Mouse (Mus musculus) embryonic facial prominence, embryonic 15.5 days (tissue): ENCODE results near the gene Dscam. TPM values are rescaled to one million over a fixed set of nuclear protein-coding genes. Genes with fewer than 3 reads are reported as not detected.

Experiments used
- ATAC-seq: fragments of 200-750 bp; cut with Nextera tagmentation; 2 replicates; pipeline ENCODE4 v1.8.0; 2017; ENCODE audit warnings: low read depth, moderate TSS enrichment; ENCODE audit not compliant: insufficient number of reproducible peaks, low FRiP score, low TSS enrichment
- H3K27ac ChIP-seq: fragments of 300-500 bp; sonication (generic); replicated peaks from 2 replicates; pipeline ENCODE4 v1.5.1; 2015; ENCODE audit warnings: mild to moderate bottlenecking, inconsistent platforms
- H3K27me3 ChIP-seq: fragments of 300-500 bp; sonication (generic); 2 replicates; pipeline ENCODE4 v1.6.1; 2015; ENCODE audit warnings: inconsistent platforms
- H3K36me3 ChIP-seq: fragments of 300-500 bp; sonication (generic); 2 replicates; pipeline ENCODE4 v1.6.1; 2015; ENCODE audit warnings: mild to moderate bottlenecking, inconsistent platforms
- H3K4me1 ChIP-seq: fragments of 300-500 bp; sonication (generic); 2 replicates; pipeline ENCODE4 v1.6.1; 2015; ENCODE audit warnings: inconsistent platforms
- H3K4me2 ChIP-seq: fragments of 300-500 bp; sonication (generic); replicated peaks from 2 replicates; pipeline ENCODE4 v1.6.1; 2015; ENCODE audit warnings: mild to moderate bottlenecking, inconsistent platforms
- H3K4me3 ChIP-seq: fragments of 300-500 bp; sonication (generic); replicated peaks from 2 replicates; pipeline ENCODE4 v1.5.1; 2015; ENCODE audit warnings: mild to moderate bottlenecking, inconsistent platforms
- H3K9ac ChIP-seq: fragments of 300-500 bp; sonication (generic); 2 replicates; pipeline ENCODE4 v1.6.1; 2015; ENCODE audit warnings: inconsistent platforms
- H3K9me3 ChIP-seq: fragments of 300-500 bp; sonication (generic); replicated peaks from 2 replicates; pipeline ENCODE4 v1.6.1; 2016; ENCODE audit warnings: inconsistent platforms
- WGBS: fragments of 180-500 bp; shearing (Covaris S2); methylation state at CpG from one replicate; pipeline ENCODE4 v1.1.7; 2015; 5-methylcytosine and 5-hydroxymethylcytosine counted together
- polyA plus RNA-seq: library from polyadenylated mRNA; unstranded; fragments of >200 nt; fragmentation: Nextera tagmentation; extraction: Ambion mirVana; gene quantifications from 2 replicates; pipeline ENCODE4 v1.2.1, GENCODE M21; 2015

Dscam gene
- polyA plus RNA-seq, 1 experiment from 2014 or later = 0.31 TPM

GRCm38 (mm10) chr16:96995858-96996257 lies 174.7 kb downstream of the Dscam start:
- Histone ChIP-seq H3K4me3 (no peak overlapping the region), H3K9me3 (no peaks in the 10 kb centered on the region), H3K4me2 (no peak overlapping the region), H3K4me1 (no peaks in the 10 kb centered on the region), H3K27me3 (no peaks in the 10 kb centered on the region), H3K27ac (no peak overlapping the region), H3K9ac (no peak overlapping the region), H3K36me3 (no peaks in the 10 kb centered on the region)
- ATAC-seq = no peak
- WGBS = 69% methylated on average over 4 of the region's 4 CpGs

GRCm38 (mm10) chr16:96987396-96987795 lies 183.2 kb downstream of the Dscam start:
- Histone ChIP-seq H3K27ac (no peak overlapping the region), H3K9me3 (no peaks in the 10 kb centered on the region), H3K4me2 (no peak overlapping the region), H3K27me3 (no peaks in the 10 kb centered on the region), H3K4me1 (no peaks in the 10 kb centered on the region), H3K9ac (no peak overlapping the region), H3K36me3 (no peaks in the 10 kb centered on the region), H3K4me3 (no peak overlapping the region)
- no peak for ATAC-seq
- 68% methylated on average over 2 of the region's 2 CpGs for WGBS

GRCm38 (mm10) chr16:96973300-96973699 lies 197.3 kb downstream of the Dscam start:
- H3K9ac ChIP-seq = no peak overlapping the region
- H3K4me1 ChIP-seq = no peaks in the 10 kb centered on the region
- no peak overlapping the region for H3K27ac ChIP-seq
- no peaks in the 10 kb centered on the region for H3K27me3 ChIP-seq
- no peak for ATAC-seq
- 59% methylated on average over 7 of the region's 7 CpGs for WGBS
- H3K9me3 ChIP-seq = no peaks in the 10 kb centered on the region
- H3K36me3 ChIP-seq = no peaks in the 10 kb centered on the region
- no peak overlapping the region for H3K4me2 ChIP-seq
- no peak overlapping the region for H3K4me3 ChIP-seq

GRCm38 (mm10) chr16:96971768-96972167 lies 198.8 kb downstream of the Dscam start:
- Histone ChIP-seq H3K4me1 (no peaks in the 10 kb centered on the region), H3K9me3 (no peaks in the 10 kb centered on the region), H3K9ac (no peak overlapping the region), H3K27ac (no peak overlapping the region), H3K36me3 (no peaks in the 10 kb centered on the region), H3K4me2 (no peak overlapping the region), H3K4me3 (no peak overlapping the region), H3K27me3 (no peaks in the 10 kb centered on the region)
- WGBS = 49% methylated on average over 4 of the region's 4 CpGs
- ATAC-seq = no peak

- H3K36me3 ChIP-seq = no peaks in the 10 kb centered on the region
- no peak for ATAC-seq
- H3K4me3 ChIP-seq = no peak overlapping the region
- H3K27me3 ChIP-seq = no peaks in the 10 kb centered on the region
- H3K27ac ChIP-seq = no peak overlapping the region
- H3K4me1 ChIP-seq = no peaks in the 10 kb centered on the region
- 83% methylated on average over 2 of the region's 2 CpGs for WGBS
- H3K9ac ChIP-seq = no peak overlapping the region
- no peaks in the 10 kb centered on the region for H3K9me3 ChIP-seq
- H3K4me2 ChIP-seq = no peak overlapping the region
Observed at GRCm38 (mm10) chr16:96970412-96970811, 200.1 kb downstream of the Dscam start.

GRCm38 (mm10) chr16:96969643-96970042 lies 200.9 kb downstream of the Dscam start:
- no peaks in the 10 kb centered on the region for H3K9me3 ChIP-seq
- H3K4me1 ChIP-seq = no peaks in the 10 kb centered on the region
- no peak for ATAC-seq
- H3K9ac ChIP-seq = no peak overlapping the region
- H3K27me3 ChIP-seq = no peaks in the 10 kb centered on the region
- no peaks in the 10 kb centered on the region for H3K36me3 ChIP-seq
- WGBS = 60% methylated on average over 2 of the region's 2 CpGs
- H3K27ac ChIP-seq = no peak overlapping the region
- H3K4me2 ChIP-seq = no peak overlapping the region
- no peak overlapping the region for H3K4me3 ChIP-seq

- Histone ChIP-seq H3K9ac (no peak overlapping the region), H3K4me1 (no peaks in the 10 kb centered on the region), H3K4me3 (no peak overlapping the region), H3K36me3 (no peaks in the 10 kb centered on the region), H3K4me2 (no peak overlapping the region), H3K27ac (no peak overlapping the region), H3K9me3 (no peaks in the 10 kb centered on the region), H3K27me3 (no peaks in the 10 kb centered on the region)
- no peak for ATAC-seq
- 21% methylated on average over 2 of the region's 2 CpGs for WGBS
Observed at GRCm38 (mm10) chr16:96968885-96969480, 201.6 kb downstream of the Dscam start.

- H3K27ac ChIP-seq = no peak overlapping the region
- no peaks in the 10 kb centered on the region for H3K27me3 ChIP-seq
- H3K36me3 ChIP-seq = no peaks in the 10 kb centered on the region
- no peak overlapping the region for H3K9ac ChIP-seq
- H3K4me3 ChIP-seq = no peak overlapping the region
- no peak for ATAC-seq
- no peaks in the 10 kb centered on the region for H3K9me3 ChIP-seq
- H3K4me1 ChIP-seq = no peaks in the 10 kb centered on the region
- WGBS = 68% methylated on average over 3 of the region's 3 CpGs
- H3K4me2 ChIP-seq = no peak overlapping the region
Observed at GRCm38 (mm10) chr16:96959695-96960094, 210.9 kb downstream of the Dscam start.

- Histone ChIP-seq H3K4me3 (no peak overlapping the region), H3K4me2 (no peak overlapping the region), H3K9me3 (no peaks in the 10 kb centered on the region), H3K4me1 (no peaks in the 10 kb centered on the region), H3K9ac (no peak overlapping the region), H3K36me3 (no peaks in the 10 kb centered on the region), H3K27me3 (no peaks in the 10 kb centered on the region), H3K27ac (no peak overlapping the region)
- WGBS = 47% methylated on average over 11 of the region's 11 CpGs
- ATAC-seq = no peak
Observed at GRCm38 (mm10) chr16:96945468-96946302, 224.9 kb downstream of the Dscam start.

GRCm38 (mm10) chr16:96943648-96944047 lies 226.9 kb downstream of the Dscam start:
- Histone ChIP-seq H3K4me3 (no peak overlapping the region), H3K36me3 (no peaks in the 10 kb centered on the region), H3K4me2 (no peak overlapping the region), H3K27ac (no peak overlapping the region), H3K27me3 (no peaks in the 10 kb centered on the region), H3K9me3 (no peaks in the 10 kb centered on the region), H3K4me1 (no peaks in the 10 kb centered on the region), H3K9ac (no peak overlapping the region)
- no peak for ATAC-seq
- 76% methylated on average over 2 of the region's 2 CpGs for WGBS

- whole genome bisulfite sequencing = 84% methylated on average over 2 of the region's 2 CpGs
- Histone ChIP-seq H3K4me1 (no peaks in the 10 kb centered on the region), H3K27ac (no peak overlapping the region), H3K4me3 (no peak overlapping the region), H3K9me3 (no peaks in the 10 kb centered on the region), H3K36me3 (no peaks in the 10 kb centered on the region), H3K4me2 (no peak overlapping the region), H3K9ac (no peak overlapping the region), H3K27me3 (no peaks in the 10 kb centered on the region)
- no peak for ATAC-seq
Observed at GRCm38 (mm10) chr16:96934795-96935194, 235.8 kb downstream of the Dscam start.

GRCm38 (mm10) chr16:96932211-96932610 lies 238.3 kb downstream of the Dscam start:
- Histone ChIP-seq H3K27me3 (no peaks in the 10 kb centered on the region), H3K9ac (no peak overlapping the region), H3K36me3 (no peaks in the 10 kb centered on the region), H3K4me2 (no peak overlapping the region), H3K4me1 (no peaks in the 10 kb centered on the region), H3K9me3 (no peaks in the 10 kb centered on the region), H3K27ac (no peak overlapping the region), H3K4me3 (no peak overlapping the region)
- ATAC-seq = no peak
- WGBS = 89% methylated on average over 6 of the region's 6 CpGs
